20 mouse cellular contexts compared by ENCODE assay signal in the genomic region with DNA sequence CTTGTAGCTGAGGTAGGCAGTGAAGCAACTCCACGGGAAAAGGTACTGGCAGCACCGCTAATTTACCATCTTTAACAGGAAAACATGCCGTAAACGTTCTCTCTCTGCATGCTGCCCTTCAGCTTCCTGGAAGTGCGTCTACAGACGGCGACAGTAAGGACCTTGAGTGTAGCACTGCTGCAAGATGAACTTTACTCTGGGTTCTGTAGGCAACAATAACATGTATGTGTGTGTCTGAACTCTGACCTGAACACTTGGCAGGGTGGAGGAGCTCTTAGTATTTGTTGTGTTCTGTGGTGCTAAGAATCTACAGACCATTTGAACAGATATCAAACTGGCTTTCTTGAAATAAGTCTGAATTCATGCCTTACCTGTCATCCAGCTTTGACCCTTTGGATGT.
DNase-seq lines count a peak whose midpoint lies in the region; ATAC-seq and TF ChIP-seq lines count a peak whose summit lies in the region.
"Had no signal": no experiment of that assay in that cellular context is flagged by ENCODE, and none has a peak within 500 bp of the region (broad histone marks: within the 10 kb centered on the region; RNA-seq: fewer than 3 reads in every experiment).

No protein-coding gene starts in this region.

- H3K4me3 ChIP-seq in intestine, embryonic 14.5 days (ENCODE audit: low read depth, low read length), result no peak overlapping the region
- no peak overlapping the region for H3K4me3 ChIP-seq in intestine, postnatal 0 days (ENCODE audit: low read depth, low read length)
- H3K4me3 ChIP-seq: forebrain, embryonic 10.5 days; forebrain, embryonic 13.5 days; gastrocnemius, adult 2 months; hindbrain, embryonic 12.5 days; hindbrain, embryonic 15.5 days had no signal

- H3K27me3 ChIP-seq in intestine, embryonic 14.5 days (replicated peaks; ENCODE audit: control insufficient read depth, insufficient read depth, low read length), result no peaks in the 10 kb centered on the region
- H3K27me3 ChIP-seq in intestine, postnatal 0 days (replicated peaks; ENCODE audit: control insufficient read depth, insufficient read depth, low read length), result no peaks in the 10 kb centered on the region
- H3K27me3 ChIP-seq: forebrain, embryonic 13.5 days; hindbrain, embryonic 12.5 days; hindbrain, embryonic 15.5 days had no signal

- H3K27ac ChIP-seq in intestine, embryonic 14.5 days (ENCODE audit: low read depth), result no peak overlapping the region
- H3K27ac ChIP-seq in intestine, postnatal 0 days (ENCODE audit: low read depth, low read length), result no peak overlapping the region
- H3K27ac ChIP-seq: forebrain, embryonic 10.5 days; forebrain, embryonic 13.5 days; gastrocnemius, adult 2 months; hindbrain, embryonic 12.5 days; hindbrain, embryonic 15.5 days had no signal

- no peaks in the 10 kb centered on the region for H3K36me3 ChIP-seq in intestine, embryonic 14.5 days (ENCODE audit: control insufficient read depth, insufficient read depth, low read length)
- no peaks in the 10 kb centered on the region for H3K36me3 ChIP-seq in intestine, postnatal 0 days (ENCODE audit: control insufficient read depth, insufficient read depth)
- H3K36me3 ChIP-seq: forebrain, embryonic 10.5 days; hindbrain, embryonic 12.5 days; hindbrain, embryonic 15.5 days had no signal

- TF ChIP-seq CTCF in intestine, postnatal 0 days (IDR thresholded peaks at IDR 0.05; ENCODE audit: low read depth), result no peak

- no peaks in the 10 kb centered on the region for H3K4me1 ChIP-seq in intestine, embryonic 14.5 days (replicated peaks; ENCODE audit: control insufficient read depth, insufficient read depth, low read length)
- no peaks in the 10 kb centered on the region for H3K4me1 ChIP-seq in intestine, postnatal 0 days (replicated peaks; ENCODE audit: control insufficient read depth, insufficient read depth, low read length)
- H3K4me1 ChIP-seq: forebrain, embryonic 10.5 days; forebrain, embryonic 13.5 days; hindbrain, embryonic 12.5 days; hindbrain, embryonic 15.5 days had no signal

- no peak overlapping the region for H3K9ac ChIP-seq in intestine, embryonic 14.5 days (ENCODE audit: low read length)
- H3K9ac ChIP-seq in intestine, postnatal 0 days (ENCODE audit: low read depth, low read length), result no peak overlapping the region
- H3K9ac ChIP-seq: forebrain, embryonic 13.5 days; hindbrain, embryonic 12.5 days; hindbrain, embryonic 15.5 days had no signal

- H3K4me2 ChIP-seq in intestine, embryonic 14.5 days (ENCODE audit: low read length), result no peak overlapping the region
- H3K4me2 ChIP-seq in intestine, postnatal 0 days (replicated peaks; ENCODE audit: low read depth), result 0 out of 2 replicates have a peak overlapping the region, but pooled peaks have one; percentile 1
- H3K4me2 ChIP-seq: forebrain, embryonic 13.5 days; heart, embryonic 11.5 days; hindbrain, embryonic 12.5 days; hindbrain, embryonic 15.5 days had no signal

- DNase-seq in adipocyte (ENCODE audit: low spot score), result peak; percentile 37
- DNase-seq in intestine, embryonic 14.5 days (ENCODE audit: low spot score), result peak; percentile 24
- DNase-seq in layer of hippocampus, postnatal 14 days (ENCODE audit: low spot score in 2 of 2), result no peak
- no peak for DNase-seq in thymus, postnatal 0 days (ENCODE audit: low spot score)
- no peak for DNase-seq in ovary, postnatal 10 days (ENCODE audit: low spot score)
- DNase-seq: adrenal gland, adult 8-10 months; adrenal gland, postnatal 25 days; cerebellum, adult 11-12 months; cerebellum, adult 8-10 months; cerebellum, postnatal 10 days; gastrocnemius, adult 2 months; gastrocnemius, postnatal 14 days had no signal

- WGBS in intestine, embryonic 14.5 days, result 87% methylated on average over 7 of the region's 7 CpGs
- WGBS in intestine, postnatal 0 days, result 52% methylated on average over 7 of the region's 7 CpGs

- H3K9me3 ChIP-seq in intestine, embryonic 14.5 days (ENCODE audit: control insufficient read depth, low read length), result no peaks in the 10 kb centered on the region
- H3K9me3 ChIP-seq in intestine, postnatal 0 days (ENCODE audit: control insufficient read depth), result no peaks in the 10 kb centered on the region
- H3K9me3 ChIP-seq: forebrain, embryonic 10.5 days; forebrain, embryonic 13.5 days; hindbrain, embryonic 12.5 days; hindbrain, embryonic 15.5 days had no signal

- no peak for ATAC-seq in intestine, embryonic 14.5 days (replicated peaks; ENCODE audit: low FRiP score, low TSS enrichment, low read depth)
- ATAC-seq in intestine, postnatal 0 days, result peak; percentile 82
- ATAC-seq: CD4-positive, CD25-positive, alpha-beta regulatory T cell, adult 4 months; forebrain, embryonic 13.5 days; forebrain, embryonic 16.5 days had no signal

Comparison
In these comparisons a context has a peak if more than half of its experiments do, and no peak if none do; other contexts are left out.
1. DNase-seq: peak in adipocyte (single experiment) and intestine, embryonic 14.5 days (single experiment); none in layer of hippocampus, postnatal 14 days (0 of 2), thymus, postnatal 0 days (single experiment) and ovary, postnatal 10 days (single experiment).